Mouse (Mus musculus) liver, postnatal 0 days (tissue): ENCODE results near the gene Dusp27.

Experiments
- CTCF ChIP-seq: sonication (generic); IDR thresholded peaks from 2 replicates; pipeline ENCODE4 v1.5.1; 2016; ENCODE audit warnings: antibody characterized with exemption, low read depth
- EP300 ChIP-seq: IDR thresholded peaks from 2 replicates; pipeline ENCODE4 v1.6.1; 2016; ENCODE audit warnings: antibody characterized with exemption, low read depth, mild to moderate bottlenecking

- no peak for TF ChIP-seq EP300
- TF ChIP-seq CTCF = no peak
Observed at GRCm38 (mm10) chr1:166088446-166089170, 39.1 kb downstream of the Dusp27 start.
